Mouse (Mus musculus) cortical plate, adult 2 months (tissue): ENCODE results near the gene Bmp10.

Source experiments
- CTCF ChIP-seq: fragments of 200-500 bp; IDR thresholded peaks from 2 replicates; pipeline ENCODE4 v1.5.1; 2011; ENCODE audit warnings: mild to moderate bottlenecking, control low read depth, low read length; ENCODE audit not compliant: insufficient read depth; ENCODE audit errors: extremely low read depth
- POLR2A ChIP-seq: fragments of 200-500 bp; IDR thresholded peaks from 2 replicates; pipeline ENCODE4 v1.6.1; 2011; ENCODE audit warnings: mild to moderate bottlenecking, low read length, control low read depth; ENCODE audit not compliant: insufficient read depth; ENCODE audit errors: extremely low read depth

GRCm38 (mm10) chr6:87478847-87479246 is 50.1 kb downstream of the Bmp10 start:
- no peak for TF ChIP-seq POLR2A
- TF ChIP-seq CTCF: no peak
